Mouse (Mus musculus) limb, embryonic 14.5 days (tissue): ENCODE results near the gene 2410015M20Rik. TPM values are rescaled to one million over a fixed set of nuclear protein-coding genes. Genes with fewer than 3 reads are reported as not detected.
A peak's percentile ranks its signal among the peaks of the same experiment; 100 is the strongest.
"Not testable (repeated sequence)": the region's sequence is repeated elsewhere in the genome, so short reads cannot be mapped to it uniquely, and the experiment has no call there.

Experiments used
- ATAC-seq: fragments of 200-750 bp; cut with Nextera tagmentation; 2 replicates; pipeline ENCODE4 v1.8.0; 2017; ENCODE audit warnings: low read depth, moderate number of reproducible peaks, moderate TSS enrichment; ENCODE audit not compliant: low FRiP score
- DNase-seq: peaks from one replicate; pipeline ENCODE4 v3.0.0-alpha.2; 2015; ENCODE audit warnings: low spot score
- H3K27ac ChIP-seq: fragments of 300-500 bp; sonication (generic); replicated peaks from 2 replicates; pipeline ENCODE4 v1.5.1; 2014; ENCODE audit warnings: low read depth, mild to moderate bottlenecking, low read length, moderate library complexity, mixed read lengths
- H3K27me3 ChIP-seq: fragments of 300-500 bp; sonication (generic); 2 replicates; pipeline ENCODE4 v1.6.1; 2014; ENCODE audit warnings: low read length, mixed read lengths; ENCODE audit not compliant: control insufficient read depth, insufficient read depth
- H3K36me3 ChIP-seq: fragments of 300-500 bp; sonication (generic); 2 replicates; pipeline ENCODE4 v1.6.1; 2014; ENCODE audit warnings: mild to moderate bottlenecking, low read length, moderate library complexity, mixed read lengths; ENCODE audit not compliant: control insufficient read depth, insufficient read depth
- H3K4me1 ChIP-seq: fragments of 300-500 bp; sonication (generic); 2 replicates; pipeline ENCODE4 v1.6.1; 2014; ENCODE audit warnings: antibody characterized with exemption, low read length, mixed read lengths; ENCODE audit not compliant: control insufficient read depth, insufficient read depth
- H3K4me2 ChIP-seq: fragments of 300-500 bp; sonication (generic); replicated peaks from 2 replicates; pipeline ENCODE4 v1.6.1; 2014; ENCODE audit warnings: low read depth, mild to moderate bottlenecking, low read length, moderate library complexity; ENCODE audit not compliant: severe bottlenecking
- H3K4me3 ChIP-seq: fragments of 300-500 bp; sonication (generic); replicated peaks from 2 replicates; pipeline ENCODE4 v1.5.1; 2014; ENCODE audit warnings: low read length
- H3K9ac ChIP-seq: fragments of 300-500 bp; sonication (generic); 2 replicates; pipeline ENCODE4 v1.6.1; 2014; ENCODE audit warnings: mild to moderate bottlenecking, low read depth, low read length, moderate library complexity; ENCODE audit not compliant: severe bottlenecking
- H3K9me3 ChIP-seq: fragments of 300-500 bp; sonication (generic); 2 replicates; pipeline ENCODE4 v1.6.1; 2016; ENCODE audit warnings: low read length; ENCODE audit not compliant: control insufficient read depth
- POLR2A ChIP-seq: fragments of 200-500 bp; IDR thresholded peaks from 2 replicates; pipeline ENCODE4 v1.8.0; 2012; ENCODE audit warnings: inconsistent platforms, mild to moderate bottlenecking, moderate library complexity, borderline replicate concordance; ENCODE audit not compliant: insufficient read depth, insufficient read length; ENCODE audit errors: extremely low read depth
- WGBS: fragments of 180-500 bp; shearing (Covaris S2); extraction: QIAGEN DNeasy Blood & Tissue Kit; methylation state at CpG from one replicate; pipeline ENCODE4 v1.1.7; 2014; 5-methylcytosine and 5-hydroxymethylcytosine counted together
- polyA plus RNA-seq, 2 experiments: library from polyadenylated mRNA; depleted of rRNA in 1 of 2; stranded (reverse) in 1 of 2; unstranded in 1 of 2; fragments of >200 nt; fragmentation: Nextera tagmentation in 1 of 2; extraction: Ambion mirVana in 1 of 2; gene quantifications; 2 replicates each; pipeline versions ENCODE4 v1.2.1 to v1.2.3; 2012 to 2014

2410015M20Rik gene
- polyA plus RNA-seq, 2 experiments, result 141 to 294 TPM

DNA sequence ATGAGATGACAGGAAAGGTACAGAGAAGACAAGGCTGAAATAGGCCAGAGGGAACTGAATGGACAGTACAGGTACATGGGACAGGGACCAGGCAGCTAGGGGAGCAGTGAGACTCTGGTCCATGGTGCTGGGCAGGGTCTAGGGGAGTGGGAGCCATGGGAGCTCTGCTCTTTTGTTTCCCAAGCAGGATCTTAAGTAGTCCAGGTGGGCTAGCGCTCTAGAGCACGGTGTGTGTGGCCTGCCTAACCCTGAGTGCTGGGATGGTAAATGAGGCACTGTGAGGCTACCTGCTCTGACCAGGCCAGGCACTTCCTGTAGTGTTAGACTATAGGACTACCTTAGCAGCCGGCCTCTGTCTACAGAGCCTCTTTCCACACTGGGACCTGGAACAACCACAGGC is 7.2 kb upstream of the 2410015M20Rik start:
- no peak for TF ChIP-seq POLR2A
- WGBS, result 92% methylated on average over 3 of the region's 3 CpGs
- ATAC-seq (no peak), DNase-seq (no peak)
- no peak overlapping the region for H3K9ac ChIP-seq
- no peaks in the 10 kb centered on the region for H3K9me3 ChIP-seq
- no peak overlapping the region for H3K27ac ChIP-seq
- H3K4me2 ChIP-seq, result no peak overlapping the region
- no peak overlapping the region for H3K4me3 ChIP-seq
- peaks cover 70% of the 10 kb centered on the region for H3K36me3 ChIP-seq
- H3K27me3 ChIP-seq, result no peaks in the 10 kb centered on the region
- peaks cover 10% of the 10 kb centered on the region for H3K4me1 ChIP-seq

DNA sequence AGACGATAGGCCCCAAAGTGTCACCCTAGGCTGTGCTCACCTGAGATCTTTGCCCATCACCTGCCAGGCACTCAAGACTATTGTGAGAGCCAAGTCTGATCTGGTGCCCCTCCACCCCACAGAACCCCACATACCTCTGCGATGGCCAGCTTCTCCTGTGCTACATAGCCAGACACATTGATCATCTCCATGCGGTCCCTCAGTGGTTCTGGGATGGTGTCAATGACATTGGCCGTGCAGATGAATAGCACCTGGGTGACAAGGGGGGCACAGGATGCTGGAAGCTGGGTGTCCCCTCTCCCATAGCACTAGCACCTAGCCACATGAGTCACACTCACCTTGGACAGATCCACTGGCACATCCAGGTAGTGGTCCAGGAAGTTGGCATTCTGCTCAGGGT is 6.2 kb upstream of the 2410015M20Rik start:
- no peak overlapping the region for H3K27ac ChIP-seq
- H3K36me3 ChIP-seq, result peaks cover 64% of the 10 kb centered on the region
- DNase-seq (no peak), ATAC-seq (no peak)
- no peaks in the 10 kb centered on the region for H3K27me3 ChIP-seq
- H3K4me3 ChIP-seq, result 0 out of 2 replicates have a peak overlapping the region, but pooled peaks have one; percentile 4
- H3K9ac ChIP-seq, result no peak overlapping the region
- H3K9me3 ChIP-seq, result no peaks in the 10 kb centered on the region
- H3K4me1 ChIP-seq, result peaks cover 10% of the 10 kb centered on the region
- H3K4me2 ChIP-seq, result no peak overlapping the region
- no peak for TF ChIP-seq POLR2A
- 93% methylated on average over 4 of the region's 4 CpGs for WGBS

- no peaks in the 10 kb centered on the region for H3K9me3 ChIP-seq
- DNase-seq (no peak), ATAC-seq (no peak)
- H3K27me3 ChIP-seq, result no peaks in the 10 kb centered on the region
- no peak for TF ChIP-seq POLR2A
- no peak overlapping the region for H3K4me2 ChIP-seq
- H3K36me3 ChIP-seq, result peaks cover 59% of the 10 kb centered on the region
- H3K4me1 ChIP-seq, result peaks cover 13% of the 10 kb centered on the region
- peak overlapping the region; percentile 83; the same call in 1 of the 2 replicates for H3K9ac ChIP-seq
- H3K27ac ChIP-seq, result no peak overlapping the region
- H3K4me3 ChIP-seq, result peak overlapping the region; percentile 71
- 85% methylated on average over 10 of the region's 11 CpGs for WGBS
These were observed 5.7 kb upstream of the 2410015M20Rik start for GRCm38 (mm10) chr17:56615136-56615784.

- 30% methylated on average over 14 of the region's 14 CpGs for WGBS
- DNase-seq (no peak), ATAC-seq (no peak)
- H3K4me1 ChIP-seq, result peaks cover 15% of the 10 kb centered on the region
- peaks cover 52% of the 10 kb centered on the region for H3K36me3 ChIP-seq
- no peaks in the 10 kb centered on the region for H3K27me3 ChIP-seq
- no peak for TF ChIP-seq POLR2A
- H3K4me3 ChIP-seq, result peak overlapping the region; percentile 71
- peak overlapping the region; percentile 69 for H3K4me2 ChIP-seq
- H3K27ac ChIP-seq, result no peak overlapping the region
- peak overlapping the region; percentile 83 for H3K9ac ChIP-seq
- no peaks in the 10 kb centered on the region for H3K9me3 ChIP-seq
These were observed 5.0 kb upstream of the 2410015M20Rik start for GRCm38 (mm10) chr17:56614391-56615135.

DNA sequence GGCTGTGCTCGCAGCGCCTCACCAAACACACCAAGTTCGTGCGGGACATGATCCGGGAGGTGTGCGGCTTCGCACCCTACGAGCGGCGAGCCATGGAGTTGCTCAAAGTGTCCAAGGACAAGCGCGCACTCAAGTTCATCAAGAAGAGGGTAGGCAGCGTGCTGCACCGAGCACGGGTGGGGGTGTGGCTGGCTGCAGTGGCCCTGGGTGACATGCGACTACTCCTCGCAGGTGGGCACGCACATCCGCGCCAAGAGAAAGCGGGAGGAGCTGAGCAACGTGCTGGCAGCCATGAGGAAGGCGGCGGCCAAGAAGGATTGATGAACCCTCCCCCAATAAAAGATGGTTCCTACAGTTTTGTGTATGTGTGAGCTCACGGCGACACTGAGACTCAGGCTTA is 4.3 kb upstream of the 2410015M20Rik start:
- peak overlapping the region; percentile 83 for H3K9ac ChIP-seq
- not testable (repeated sequence) for H3K27me3 ChIP-seq, DNase-seq, ATAC-seq, H3K9me3 ChIP-seq
- peak overlapping the region; percentile 69 for H3K4me2 ChIP-seq
- under 1% methylated on average over 26 of the region's 26 CpGs for WGBS
- peaks cover 46% of the 10 kb centered on the region for H3K36me3 ChIP-seq
- peak overlapping the region; percentile 92 for H3K27ac ChIP-seq
- H3K4me3 ChIP-seq, result peak overlapping the region; percentile 71
- peaks cover 15% of the 10 kb centered on the region for H3K4me1 ChIP-seq
